Mouse (Mus musculus) erythroblast, embryonic 14.5 days (primary cell): Measurements from ENCODE around the gene Tmem132c.

ENCODE experiments used
- GATA1 ChIP-seq: IDR thresholded peaks from 2 replicates; pipeline ENCODE4 v1.6.1; 2012; ENCODE audit warnings: low read length, inconsistent platforms, mixed read lengths
- TAL1 ChIP-seq: IDR thresholded peaks from 3 replicates; pipeline ENCODE4 v1.6.1; 2012; ENCODE audit warnings: low read length, inconsistent platforms, mixed read lengths

DNA sequence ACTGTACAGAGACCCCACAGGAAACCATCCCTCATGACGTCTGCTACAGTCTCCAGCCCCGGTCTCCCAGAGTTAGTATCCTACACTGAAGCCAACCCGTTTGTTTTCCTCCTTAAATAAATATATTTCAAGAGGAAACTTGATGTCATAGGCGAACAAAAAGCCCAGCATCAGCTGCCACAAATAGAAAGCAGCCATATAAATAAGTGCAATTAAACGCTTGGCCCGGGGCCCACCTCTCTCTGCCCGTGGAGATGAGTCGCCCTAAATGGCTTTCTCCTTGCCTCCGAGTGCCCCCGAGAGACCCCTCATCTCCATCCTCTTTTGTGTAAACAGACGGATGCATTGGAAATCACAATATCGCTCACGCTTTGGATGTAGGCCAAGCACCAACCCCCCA, 247.1 kb downstream of the Tmem132c start:
- no peak for TF ChIP-seq GATA1
- TF ChIP-seq TAL1 = no peak
